Mouse (Mus musculus) intestine, embryonic 15.5 days (tissue): ENCODE measurements around the gene Myadml2. TPM values are rescaled to one million over a fixed set of nuclear protein-coding genes. Genes with fewer than 3 reads are reported as not detected.

ENCODE experiments used
- ATAC-seq: fragments of 200-750 bp; cut with Nextera tagmentation; 2 replicates; pipeline ENCODE4 v1.8.0; 2017; ENCODE audit warnings: moderate TSS enrichment, moderate library complexity
- H3K27ac ChIP-seq: fragments of 300-500 bp; sonication (generic); 2 replicates; pipeline ENCODE4 v1.5.1; 2015; ENCODE audit warnings: mild to moderate bottlenecking, inconsistent platforms
- H3K27me3 ChIP-seq: fragments of 300-500 bp; sonication (generic); replicated peaks from 2 replicates; pipeline ENCODE4 v1.6.1; 2015; ENCODE audit warnings: inconsistent platforms
- H3K36me3 ChIP-seq: fragments of 300-500 bp; sonication (generic); 2 replicates; pipeline ENCODE4 v1.6.1; 2015; ENCODE audit warnings: inconsistent platforms
- H3K4me1 ChIP-seq: fragments of 300-500 bp; sonication (generic); replicated peaks from 2 replicates; pipeline ENCODE4 v1.6.1; 2015; ENCODE audit warnings: inconsistent platforms
- H3K4me2 ChIP-seq: fragments of 300-500 bp; sonication (generic); replicated peaks from 2 replicates; pipeline ENCODE4 v1.6.1; 2015; ENCODE audit warnings: mild to moderate bottlenecking, inconsistent platforms
- H3K4me3 ChIP-seq: fragments of 300-500 bp; sonication (generic); replicated peaks from 2 replicates; pipeline ENCODE4 v1.5.1; 2015; ENCODE audit warnings: inconsistent platforms
- H3K9ac ChIP-seq: fragments of 300-500 bp; sonication (generic); 2 replicates; pipeline ENCODE4 v1.6.1; 2015; ENCODE audit warnings: inconsistent platforms
- H3K9me3 ChIP-seq: fragments of 300-500 bp; sonication (generic); 2 replicates; pipeline ENCODE4 v1.6.1; 2016; ENCODE audit warnings: inconsistent platforms
- WGBS: fragments of 180-500 bp; shearing (Covaris S2); methylation state at CpG from one replicate; pipeline ENCODE4 v1.1.7; 2015; 5-methylcytosine and 5-hydroxymethylcytosine counted together
- polyA plus RNA-seq: library from polyadenylated mRNA; unstranded; fragments of >200 nt; fragmentation: Nextera tagmentation; extraction: Ambion mirVana; gene quantifications from 2 replicates; pipeline ENCODE4 v1.2.1, GENCODE M21; 2015

The Myadml2 gene
- polyA plus RNA-seq, 1 experiment from 2014 or later = not detected

DNA sequence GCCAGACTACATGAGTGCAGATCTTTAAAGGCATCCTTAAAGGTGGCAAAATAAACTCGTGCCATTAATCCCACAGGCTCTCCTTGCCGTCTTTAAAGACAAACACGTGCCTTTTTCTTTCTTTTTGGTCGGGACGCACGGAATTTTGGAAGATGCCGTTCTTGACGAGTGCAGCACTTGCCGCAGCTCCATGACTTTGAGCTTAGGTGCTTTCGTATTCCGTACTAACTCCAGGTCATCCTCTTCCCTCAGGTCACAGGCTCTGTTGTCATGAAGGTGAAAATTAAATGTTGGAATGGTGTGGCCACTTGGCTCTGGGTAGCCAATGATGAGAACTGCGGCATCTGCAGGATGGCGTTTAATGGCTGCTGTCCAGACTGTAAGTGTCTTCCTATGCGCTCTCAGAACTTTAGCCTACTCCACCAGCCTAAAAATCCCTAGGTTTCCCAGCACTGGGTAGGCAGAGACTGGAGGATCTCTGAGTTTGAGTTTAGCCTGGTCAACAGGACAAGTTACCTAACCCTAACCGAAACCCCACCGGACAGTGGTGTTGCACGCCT is 48.9 kb downstream of the Myadml2 start:
- 45% methylated on average over 17 of the region's 17 CpGs for WGBS
- no peak for ATAC-seq
- Histone ChIP-seq H3K9me3 (no peaks in the 10 kb centered on the region), H3K27ac (peak overlapping the region; percentile 75), H3K4me2 (peak overlapping the region; percentile 82), H3K4me1 (peaks cover 19% of the 10 kb centered on the region), H3K27me3 (no peaks in the 10 kb centered on the region), H3K36me3 (peaks cover 29% of the 10 kb centered on the region), H3K9ac (peak overlapping the region; percentile 99), H3K4me3 (peak overlapping the region; percentile 97)

DNA sequence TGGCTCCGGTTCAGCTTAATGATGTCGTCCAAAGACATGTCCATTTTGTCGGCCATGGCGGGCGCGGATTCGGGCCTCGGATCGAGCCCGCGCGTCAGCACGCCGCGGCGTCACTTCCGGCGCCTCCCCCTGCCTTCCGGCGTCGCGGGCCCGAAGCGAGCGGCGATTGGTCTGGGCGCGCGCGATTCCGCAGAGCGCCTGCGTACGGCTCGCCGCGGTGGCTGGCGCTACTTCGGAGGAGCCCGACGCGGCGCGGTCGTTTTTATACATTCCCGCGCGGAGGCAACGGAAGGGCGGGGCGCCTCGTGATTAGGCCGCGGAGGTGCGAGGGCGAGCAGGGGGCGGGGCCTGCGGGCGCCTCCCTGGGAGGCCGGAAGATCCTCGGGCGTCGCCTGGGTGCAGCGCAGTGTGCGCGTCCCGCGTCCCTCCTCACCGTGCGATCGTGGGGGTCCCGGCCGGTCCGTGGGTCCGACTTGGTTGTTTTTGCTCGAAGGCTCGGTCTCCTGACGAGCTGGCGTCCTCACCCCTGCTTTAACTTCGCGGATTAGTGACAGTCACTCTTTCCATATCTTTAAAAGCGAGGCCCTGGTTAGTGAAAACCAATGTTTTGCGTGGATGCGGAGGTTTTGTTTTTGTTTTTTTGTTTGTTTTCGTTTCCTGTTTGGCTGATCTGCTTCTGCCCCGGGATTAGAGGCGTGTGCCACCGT is 49.5 kb downstream of the Myadml2 start, which contains the start of the genes Alyref and Anapc11:
Gene Alyref (minus strand): TSS at position 83 of the 707 bp plus-strand sequence.
Gene Anapc11 (plus strand): TSS at position 139 of the 707 bp plus-strand sequence.
- Histone ChIP-seq H3K4me1 (peaks cover 19% of the 10 kb centered on the region), H3K36me3 (peaks cover 34% of the 10 kb centered on the region), H3K27ac (peak within 1 kb of the TSS; percentile 92), H3K4me3 (peak within 1 kb of the TSS; percentile 97), H3K9me3 (no peaks in the 10 kb centered on the region), H3K4me2 (peak within 1 kb of the TSS; percentile 92), H3K27me3 (no peaks in the 10 kb centered on the region), H3K9ac (peak within 1 kb of the TSS; percentile 99)
- peak; percentile 99 for ATAC-seq
- WGBS = under 1% methylated on average over 87 of the region's 88 CpGs

DNA sequence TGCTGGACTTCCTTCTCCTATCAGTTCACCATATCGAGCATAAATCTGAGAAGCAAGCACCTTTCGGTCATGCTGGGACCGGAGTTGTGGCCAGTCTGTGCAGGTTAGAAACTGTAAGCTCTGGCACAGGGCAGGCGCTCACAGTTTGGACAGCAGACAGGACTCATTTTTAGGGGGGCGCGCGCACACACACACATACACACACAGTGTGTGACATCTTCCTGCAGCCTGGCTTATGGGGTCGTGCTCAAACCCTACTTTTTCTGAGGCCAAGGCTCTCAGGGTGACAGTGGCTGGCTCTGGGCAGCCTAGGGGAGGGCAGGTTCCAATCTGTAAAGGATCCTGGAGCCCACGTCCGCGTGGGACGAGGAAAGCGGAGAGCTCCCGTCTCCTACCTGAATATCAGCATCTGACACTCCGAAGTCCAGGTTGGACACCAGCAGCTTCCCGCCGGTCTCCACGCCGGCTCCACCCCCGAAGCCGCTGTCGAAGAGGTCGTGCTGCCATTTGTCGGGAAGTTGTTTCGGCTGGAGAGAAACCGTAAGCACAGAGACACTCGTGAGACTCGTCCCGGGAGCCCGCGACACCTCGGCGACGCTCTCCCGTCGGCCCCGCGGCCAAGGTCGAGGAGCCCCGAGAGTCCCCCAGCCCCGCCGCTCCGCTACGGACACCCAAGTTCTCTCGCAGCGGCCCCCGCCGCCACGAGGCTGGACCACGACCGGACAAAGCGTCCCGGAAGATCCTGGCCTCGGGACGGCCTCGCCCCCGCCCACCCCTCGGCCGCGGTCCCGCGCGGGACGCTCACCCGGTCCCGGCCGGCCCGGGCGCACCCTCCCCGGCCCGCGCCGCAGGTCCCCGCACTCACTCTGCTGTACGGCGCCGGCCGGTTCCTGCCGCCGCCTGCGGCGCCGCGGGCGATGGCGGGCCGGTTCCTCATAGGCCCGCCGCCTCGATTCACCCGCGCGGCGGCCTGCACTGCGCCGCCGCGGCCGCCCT is 50.4 kb downstream of the Myadml2 start:
- H3K36me3 ChIP-seq = peaks cover 41% of the 10 kb centered on the region

More for the DNA sequence above, 50.4 kb downstream of the Myadml2 start:
- Histone ChIP-seq H3K27ac (peak overlapping the region; percentile 92), H3K9me3 (no peaks in the 10 kb centered on the region), H3K4me3 (peak overlapping the region; percentile 97), H3K4me1 (peaks cover 19% of the 10 kb centered on the region), H3K27me3 (no peaks in the 10 kb centered on the region), H3K9ac (peak overlapping the region; percentile 99), H3K4me2 (peak overlapping the region; percentile 92)
- WGBS = 2% methylated on average over 99 of the region's 99 CpGs
- ATAC-seq = peak; percentile 53

Other genes starting within 250 kb of the Myadml2 start
- 26.6 and 28.9 TPM in 2 replicates for gene Nploc4, start 210.4 kb downstream of the Myadml2 start, polyA plus RNA-seq
- gene Tspan10, start 205.5 kb downstream of the Myadml2 start, polyA plus RNA-seq = not detected in 2 replicates
- gene Pde6g, start 194.7 kb downstream of the Myadml2 start, polyA plus RNA-seq = 0.18 and 0.34 TPM in 2 replicates
- gene Oxld1, start 190.1 kb downstream of the Myadml2 start, polyA plus RNA-seq = 16.4 and 18.2 TPM in 2 replicates
- gene Ccdc137, start 190.0 kb downstream of the Myadml2 start, polyA plus RNA-seq = 27.6 and 31.3 TPM in 2 replicates
- 34.7 and 36.5 TPM in 2 replicates for gene Arl16, start 180.6 kb downstream of the Myadml2 start, polyA plus RNA-seq
- gene Mrpl12, start 163.5 kb downstream of the Myadml2 start, polyA plus RNA-seq = 222 and 231 TPM in 2 replicates
- gene Slc25a10, start 156.3 kb downstream of the Myadml2 start, polyA plus RNA-seq = 79.1 and 90.1 TPM in 2 replicates
- gene Gcgr, start 117.5 kb downstream of the Myadml2 start, polyA plus RNA-seq = 0.58 and 0.67 TPM in 2 replicates
- 135 and 142 TPM in 2 replicates for gene Mcrip1, start 98.4 kb downstream of the Myadml2 start, polyA plus RNA-seq
- not detected in 2 replicates for gene Ppp1r27, start 97.0 kb downstream of the Myadml2 start, polyA plus RNA-seq
- gene P4hb, start 74.9 kb downstream of the Myadml2 start, polyA plus RNA-seq = 992 and 1,107 TPM in 2 replicates
- gene Arhgdia, start 66.5 kb downstream of the Myadml2 start, polyA plus RNA-seq = 559 and 611 TPM in 2 replicates
- 406 and 459 TPM in 2 replicates for gene Alyref, start 49.8 kb downstream of the Myadml2 start, polyA plus RNA-seq
- gene Anapc11, start 49.7 kb downstream of the Myadml2 start, polyA plus RNA-seq = 178 and 194 TPM in 2 replicates
- 2.7 and 3.6 TPM in 2 replicates for gene Npb, start 39.7 kb downstream of the Myadml2 start, polyA plus RNA-seq
- gene Pcyt2, start 30.2 kb downstream of the Myadml2 start, polyA plus RNA-seq = 250 and 306 TPM in 2 replicates
- 40.1 and 42.2 TPM in 2 replicates for gene Sirt7, start 22.9 kb downstream of the Myadml2 start, polyA plus RNA-seq
- 26.9 and 28.5 TPM in 2 replicates for gene Mafg, start 14.6 kb downstream of the Myadml2 start, polyA plus RNA-seq
- 26.4 TPM in 2 replicates for gene Pycr1, start 4.4 kb downstream of the Myadml2 start, polyA plus RNA-seq
- gene Notum, start 13.0 kb upstream of the Myadml2 start, polyA plus RNA-seq = 1.6 and 3.0 TPM in 2 replicates
- 96.0 and 103 TPM in 2 replicates for gene Aspscr1, start 24.8 kb upstream of the Myadml2 start, polyA plus RNA-seq
- 163 and 170 TPM in 2 replicates for gene Cenpx, start 65.6 kb upstream of the Myadml2 start, polyA plus RNA-seq
- gene Lrrc45, start 65.8 kb upstream of the Myadml2 start, polyA plus RNA-seq = 42.0 and 45.4 TPM in 2 replicates
- 34.2 and 35.8 TPM in 2 replicates for gene Rac3, start 73.3 kb upstream of the Myadml2 start, polyA plus RNA-seq
- 31.3 and 41.7 TPM in 2 replicates for gene Dcxr, start 79.1 kb upstream of the Myadml2 start, polyA plus RNA-seq
- gene Cbr2, start 84.0 kb upstream of the Myadml2 start, polyA plus RNA-seq = 0.79 and 2.4 TPM in 2 replicates
- gene Hmga1b, start 114.6 kb upstream of the Myadml2 start, polyA plus RNA-seq = 6.8 and 10.3 TPM in 2 replicates
- gene Rfng, start 136.0 kb upstream of the Myadml2 start, polyA plus RNA-seq = 33.1 and 36.5 TPM in 2 replicates
- 170 and 184 TPM in 2 replicates for gene Gps1, start 136.1 kb upstream of the Myadml2 start, polyA plus RNA-seq
- gene Dus1l, start 148.2 kb upstream of the Myadml2 start, polyA plus RNA-seq = 76.5 and 82.1 TPM in 2 replicates
- gene Fasn, start 176.4 kb upstream of the Myadml2 start, polyA plus RNA-seq = 48.8 and 54.3 TPM in 2 replicates